Mouse (Mus musculus): ENCODE results near the gene Sh2d2a.

DNA sequence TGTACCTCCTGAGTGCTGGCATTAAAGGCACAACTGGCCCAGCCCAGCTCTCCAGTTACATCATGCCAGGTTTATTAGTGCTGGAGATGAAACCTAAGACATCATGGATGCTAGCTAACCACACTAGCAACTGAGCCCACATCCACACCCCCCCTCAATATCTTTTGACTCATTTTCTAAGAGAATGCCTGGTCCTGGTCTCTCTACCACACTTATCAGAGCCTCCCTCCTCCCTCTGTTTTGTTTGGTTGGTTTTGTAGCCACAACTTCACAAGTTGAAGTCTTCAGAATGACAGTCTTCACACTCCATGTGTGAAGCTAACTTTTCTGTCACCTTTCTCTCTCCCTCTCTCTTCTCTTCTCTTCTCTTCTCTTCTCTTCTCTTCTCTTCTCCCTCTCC is 5.7 kb upstream of the Sh2d2a start:
- TF ChIP-seq POLR2A (IDR thresholded peaks at IDR 0.05; ENCODE audit: low read depth, low read length) = no peak
- no peak for TF ChIP-seq CTCF (conservative IDR thresholded peaks at IDR 0.05; ENCODE audit: insufficient read depth, insufficient read length, low read depth, low read length)

All from kidney, adult 2 months (tissue).